Mouse (Mus musculus): ENCODE results near the gene Cped1. TPM values are rescaled to one million over a fixed set of nuclear protein-coding genes. Genes with fewer than 3 reads are reported as not detected.

Gene Cped1
- total RNA-seq, 2 experiments from 2014 or later = 0.22 to 0.99 TPM

- no peak for ATAC-seq (ENCODE audit: poor library complexity, severe bottlenecking)
Observed at GRCm38 (mm10) chr6:22282405-22282804, 296.7 kb downstream of the Cped1 start.

GRCm38 (mm10) chr6:22288004-22288736, 302.5 kb downstream of the Cped1 start, which contains the start of gene Wnt16:
Wnt16 (plus strand) TSS chr6:22288227.
- no peak for ATAC-seq (ENCODE audit: poor library complexity, severe bottlenecking)

GRCm38 (mm10) chr6:22288737-22289460, 303.2 kb downstream of the Cped1 start:
- no peak for ATAC-seq (ENCODE audit: poor library complexity, severe bottlenecking)

- no peak for ATAC-seq (ENCODE audit: poor library complexity, severe bottlenecking)
Observed at GRCm38 (mm10) chr6:22289461-22290021, 303.8 kb downstream of the Cped1 start.

GRCm38 (mm10) chr6:22290790-22291189, 305.1 kb downstream of the Cped1 start:
- no peak for ATAC-seq (ENCODE audit: poor library complexity, severe bottlenecking)

- no peak for ATAC-seq (ENCODE audit: poor library complexity, severe bottlenecking)
Observed at GRCm38 (mm10) chr6:22292056-22292455, 306.3 kb downstream of the Cped1 start.

GRCm38 (mm10) chr6:22293922-22294321, 308.2 kb downstream of the Cped1 start:
- ATAC-seq (ENCODE audit: poor library complexity, severe bottlenecking) = no peak

- ATAC-seq (ENCODE audit: poor library complexity, severe bottlenecking) = no peak
Observed at GRCm38 (mm10) chr6:22297028-22297427, 311.3 kb downstream of the Cped1 start.

- no peak for ATAC-seq (ENCODE audit: poor library complexity, severe bottlenecking)
Observed at GRCm38 (mm10) chr6:22298059-22298458, 312.3 kb downstream of the Cped1 start.

Other genes starting within 250 kb of the Cped1 start
- not detected in 2 replicates for gene Tspan12, start 133.4 kb upstream of the Cped1 start, total RNA-seq (2015)
- gene Tspan12, start 133.4 kb upstream of the Cped1 start, total RNA-seq (2017) = not detected in 2 replicates
- 45.5 and 57.5 TPM in 2 replicates for gene Ing3, start 36.3 kb upstream of the Cped1 start, total RNA-seq (2015)
- 50.6 and 51.9 TPM in 2 replicates for gene Ing3, start 36.3 kb upstream of the Cped1 start, total RNA-seq (2017)

Data from megakaryocyte, adult 5-6 weeks (primary cell).